Mouse (Mus musculus) erythroid progenitor cell, adult 5-6 weeks (primary cell): Measurements from ENCODE around the gene Trit1. TPM values are rescaled to one million over a fixed set of nuclear protein-coding genes. Genes with fewer than 3 reads are reported as not detected.
A peak's percentile ranks its signal among the peaks of the same experiment; 100 is the strongest.

ENCODE experiments used
- ATAC-seq: replicated peaks from 2 replicates; pipeline ENCODE4 v1.8.0; 2016; ENCODE audit warnings: moderate number of reproducible peaks, mild to moderate bottlenecking, moderate TSS enrichment, inconsistent platforms; ENCODE audit not compliant: poor library complexity, low FRiP score, severe bottlenecking
- total RNA-seq, 2 experiments: library from RNA; stranded (forward) in 1 of 2; stranded (reverse) in 1 of 2; fragments of 150-400 nt in 1 of 2; fragments of 186-747, 209-891 nt in 1 of 2; gene quantifications; 2 replicates each; pipeline versions ENCODE4 v1.2.3 to v1.2.4; 2015 to 2017; ENCODE audit warnings: low replicate concordance in 2 of 2

Trit1 gene
- total RNA-seq, 2 experiments from 2014 or later, result 1.3 to 9.9 TPM

GRCm38 (mm10) chr4:123036710-123037109, 20.3 kb downstream of the Trit1 start:
- ATAC-seq, result no peak

GRCm38 (mm10) chr4:123041131-123041530, 24.7 kb downstream of the Trit1 start:
- no peak for ATAC-seq

GRCm38 (mm10) chr4:123043858-123044257, 27.5 kb downstream of the Trit1 start:
- ATAC-seq, result no peak

GRCm38 (mm10) chr4:123044842-123045241, 28.4 kb downstream of the Trit1 start:
- ATAC-seq, result no peak

GRCm38 (mm10) chr4:123046300-123046699, 29.9 kb downstream of the Trit1 start:
- no peak for ATAC-seq

- 0 out of 2 replicates have a peak, but pooled peaks have one; percentile 33 for ATAC-seq
These were observed 34.3 kb downstream of the Trit1 start for GRCm38 (mm10) chr4:123050681-123051211.

GRCm38 (mm10) chr4:123053179-123053578, 36.8 kb downstream of the Trit1 start:
- ATAC-seq, result no peak

GRCm38 (mm10) chr4:123054172-123054790, 37.9 kb downstream of the Trit1 start:
- ATAC-seq, result no peak

GRCm38 (mm10) chr4:123056560-123057109, 40.2 kb downstream of the Trit1 start:
- ATAC-seq, result no peak

GRCm38 (mm10) chr4:123057957-123058356, 41.6 kb downstream of the Trit1 start:
- ATAC-seq, result no peak

- ATAC-seq, result no peak
These were observed 45.3 kb downstream of the Trit1 start for GRCm38 (mm10) chr4:123061744-123062143.

GRCm38 (mm10) chr4:123068646-123069045, 52.2 kb downstream of the Trit1 start:
- no peak for ATAC-seq

GRCm38 (mm10) chr4:123071266-123071966, 55.0 kb downstream of the Trit1 start:
- ATAC-seq, result peak; percentile 91

GRCm38 (mm10) chr4:123076928-123077327, 60.5 kb downstream of the Trit1 start:
- no peak for ATAC-seq

GRCm38 (mm10) chr4:123078231-123078630, 61.8 kb downstream of the Trit1 start:
- ATAC-seq, result peak; percentile 54

GRCm38 (mm10) chr4:123080791-123081190, 64.4 kb downstream of the Trit1 start:
- peak; percentile 79 for ATAC-seq

GRCm38 (mm10) chr4:123082283-123083163, 66.1 kb downstream of the Trit1 start:
- peak; percentile 69 for ATAC-seq

- ATAC-seq, result no peak
These were observed 67.0 kb downstream of the Trit1 start for GRCm38 (mm10) chr4:123083323-123083902.

- ATAC-seq, result no peak
These were observed 68.9 kb downstream of the Trit1 start for GRCm38 (mm10) chr4:123085290-123085689.

- ATAC-seq, result no peak
These were observed 70.0 kb downstream of the Trit1 start for GRCm38 (mm10) chr4:123086381-123086780.
